Mouse (Mus musculus) limb, embryonic 15.5 days (tissue): ENCODE results near the gene Rnf183. TPM values are rescaled to one million over a fixed set of nuclear protein-coding genes. Genes with fewer than 3 reads are reported as not detected.

Experiments used
- ATAC-seq: fragments of 200-750 bp; cut with Nextera tagmentation; 2 replicates; pipeline ENCODE4 v1.8.0; 2017; ENCODE audit warnings: low read depth, moderate TSS enrichment; ENCODE audit not compliant: insufficient number of reproducible peaks, low FRiP score, low TSS enrichment
- H3K27ac ChIP-seq: fragments of 300-500 bp; sonication (generic); 2 replicates; pipeline ENCODE4 v1.5.1; 2015; ENCODE audit warnings: moderate library complexity, mild to moderate bottlenecking, inconsistent platforms
- H3K27me3 ChIP-seq: fragments of 300-500 bp; sonication (generic); 2 replicates; pipeline ENCODE4 v1.6.1; 2015; ENCODE audit warnings: inconsistent platforms
- H3K36me3 ChIP-seq: fragments of 300-500 bp; sonication (generic); 2 replicates; pipeline ENCODE4 v1.6.1; 2015; ENCODE audit warnings: inconsistent platforms
- H3K4me1 ChIP-seq: fragments of 300-500 bp; sonication (generic); 2 replicates; pipeline ENCODE4 v1.6.1; 2015; ENCODE audit warnings: inconsistent platforms
- H3K4me2 ChIP-seq: fragments of 300-500 bp; sonication (generic); 2 replicates; pipeline ENCODE4 v1.6.1; 2015; ENCODE audit warnings: mild to moderate bottlenecking, inconsistent platforms
- H3K4me3 ChIP-seq: fragments of 300-500 bp; sonication (generic); 2 replicates; pipeline ENCODE4 v1.5.1; 2015; ENCODE audit warnings: mild to moderate bottlenecking, inconsistent platforms
- H3K9ac ChIP-seq: fragments of 300-500 bp; sonication (generic); 2 replicates; pipeline ENCODE4 v1.6.1; 2015; ENCODE audit warnings: inconsistent platforms
- H3K9me3 ChIP-seq: fragments of 300-500 bp; sonication (generic); 2 replicates; pipeline ENCODE4 v1.6.1; 2016; ENCODE audit warnings: inconsistent platforms
- WGBS: fragments of 180-500 bp; shearing (Covaris S2); methylation state at CpG from one replicate; pipeline ENCODE4 v1.1.7; 2015; 5-methylcytosine and 5-hydroxymethylcytosine counted together
- polyA plus RNA-seq: library from polyadenylated mRNA; unstranded; fragments of >200 nt; fragmentation: Nextera tagmentation; extraction: Ambion mirVana; gene quantifications from 2 replicates; pipeline ENCODE4 v1.2.1, GENCODE M21; 2015

The Rnf183 gene
- polyA plus RNA-seq, 1 experiment from 2014 or later = not detected

DNA sequence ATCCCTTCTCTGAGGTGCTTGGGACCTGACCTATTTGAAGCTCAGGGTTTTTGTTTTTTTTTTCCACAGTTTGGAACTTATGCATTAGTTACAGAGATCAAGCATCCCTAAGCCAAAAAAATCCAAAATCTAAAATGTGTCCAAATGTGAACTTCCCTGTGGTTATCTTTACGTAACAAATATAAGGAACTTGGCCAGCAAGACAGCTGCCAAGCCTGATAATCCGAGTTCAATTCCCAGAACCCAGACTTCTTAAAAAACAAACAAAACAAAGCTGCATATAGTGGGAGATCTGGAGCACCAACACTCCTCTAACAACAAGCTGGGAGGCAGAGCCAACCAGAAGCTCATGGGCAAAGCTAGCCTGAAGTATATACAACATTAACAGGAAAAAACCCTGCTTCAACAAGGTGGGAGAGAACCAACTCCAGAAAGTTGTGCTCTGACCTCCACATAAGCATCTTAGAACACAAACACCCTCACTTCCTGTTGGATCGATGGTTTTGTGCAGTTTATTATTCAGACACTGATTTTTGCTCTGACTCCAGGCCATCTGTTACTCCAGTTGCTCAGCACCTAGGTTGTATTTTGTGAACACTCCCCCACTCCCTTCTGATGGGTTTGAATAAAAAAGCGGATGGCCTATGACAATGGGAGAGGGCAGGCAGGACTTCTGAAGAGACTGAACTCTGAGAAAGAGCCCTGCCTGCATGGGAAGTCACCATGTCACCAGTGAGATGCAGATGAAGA is 37.3 kb downstream of the Rnf183 start:
- no peak overlapping the region for H3K4me3 ChIP-seq
- peaks cover 80% of the 10 kb centered on the region for H3K36me3 ChIP-seq
- no peaks in the 10 kb centered on the region for H3K9me3 ChIP-seq
- no peak overlapping the region for H3K9ac ChIP-seq
- ATAC-seq = no peak
- H3K4me1 ChIP-seq = no peaks in the 10 kb centered on the region
- H3K27me3 ChIP-seq = no peaks in the 10 kb centered on the region
- 84% methylated on average over 4 of the region's 4 CpGs for WGBS
- no peak overlapping the region for H3K27ac ChIP-seq
- no peak overlapping the region for H3K4me2 ChIP-seq

DNA sequence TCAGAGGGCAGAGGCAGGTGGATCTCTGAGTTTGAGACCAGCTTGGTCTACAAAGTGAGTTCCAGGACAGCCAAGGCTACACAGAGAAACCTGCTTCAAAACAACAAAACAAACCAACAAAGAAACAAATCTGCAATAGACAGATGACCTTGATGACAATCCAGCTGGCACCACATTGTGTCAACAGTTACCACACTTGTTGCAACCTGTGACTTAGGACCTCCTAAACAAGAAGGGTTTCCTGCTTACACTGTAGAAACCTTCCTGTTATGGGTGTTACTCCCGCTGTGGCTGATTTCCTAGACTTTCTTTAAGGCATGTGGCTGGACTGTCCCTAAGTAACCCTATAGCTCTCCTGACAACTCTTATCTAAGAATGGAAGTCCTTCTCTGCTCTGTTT is 39.2 kb downstream of the Rnf183 start:
- H3K27me3 ChIP-seq = no peaks in the 10 kb centered on the region
- 87% methylated on average over 1 of the region's 1 CpGs for WGBS

DNA sequence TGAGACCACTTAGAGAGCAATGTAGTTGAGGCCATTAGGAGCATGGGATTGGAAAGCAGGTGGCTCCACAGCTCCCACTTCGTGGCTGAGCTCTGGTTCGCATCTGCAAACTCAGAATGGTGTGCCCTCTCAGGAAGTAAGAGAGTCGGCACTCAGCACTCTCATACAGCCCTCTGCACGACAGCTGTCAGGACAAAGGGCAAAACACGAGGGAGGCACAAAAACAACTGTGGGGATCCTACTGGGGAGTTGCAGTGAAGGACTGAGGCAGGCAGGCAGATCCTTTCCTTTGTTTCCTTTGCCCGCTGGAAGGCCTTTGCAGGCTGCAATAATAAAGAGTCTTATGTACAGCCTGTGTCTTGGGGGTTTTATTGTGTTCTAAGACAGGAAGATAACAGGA is 41.6 kb downstream of the Rnf183 start:
- Histone ChIP-seq H3K27me3 (no peaks in the 10 kb centered on the region), H3K36me3 (peaks cover 77% of the 10 kb centered on the region), H3K9ac (no peak overlapping the region), H3K4me3 (no peak overlapping the region), H3K9me3 (no peaks in the 10 kb centered on the region), H3K27ac (no peak overlapping the region), H3K4me1 (no peaks in the 10 kb centered on the region), H3K4me2 (no peak overlapping the region)
- 61% methylated on average over 6 of the region's 6 CpGs for WGBS
- no peak for ATAC-seq

More for the DNA sequence above, 39.2 kb downstream of the Rnf183 start:
- Histone ChIP-seq H3K4me2 (no peak overlapping the region), H3K4me1 (no peaks in the 10 kb centered on the region), H3K27ac (no peak overlapping the region), H3K4me3 (no peak overlapping the region), H3K9me3 (no peaks in the 10 kb centered on the region), H3K36me3 (peaks cover 80% of the 10 kb centered on the region), H3K9ac (no peak overlapping the region)
- no peak for ATAC-seq

DNA sequence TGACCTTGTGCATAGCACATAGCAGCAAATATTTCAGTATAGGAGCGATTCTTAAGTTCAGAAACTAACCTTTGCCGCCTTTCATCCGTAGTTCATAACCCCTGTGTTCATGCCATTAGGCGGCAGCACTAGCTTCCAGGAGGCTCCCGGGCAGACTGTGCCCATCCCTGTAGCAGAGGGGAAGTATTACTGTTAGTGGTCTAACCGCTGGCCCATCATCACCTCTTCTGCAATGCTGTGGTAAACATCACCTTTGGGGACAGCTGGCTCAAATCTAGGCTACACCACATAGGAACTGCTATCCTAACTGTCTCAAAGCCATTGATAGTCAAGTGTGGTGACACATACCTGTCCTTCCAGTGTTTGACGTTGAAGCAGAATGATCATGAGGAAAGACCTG is 43.2 kb downstream of the Rnf183 start:
- Histone ChIP-seq H3K27ac (no peak overlapping the region), H3K4me3 (no peak overlapping the region), H3K4me1 (no peaks in the 10 kb centered on the region), H3K9ac (no peak overlapping the region), H3K27me3 (no peaks in the 10 kb centered on the region), H3K4me2 (no peak overlapping the region), H3K36me3 (peaks cover 75% of the 10 kb centered on the region), H3K9me3 (no peaks in the 10 kb centered on the region)
- WGBS = 84% methylated on average over 7 of the region's 7 CpGs
- no peak for ATAC-seq

DNA sequence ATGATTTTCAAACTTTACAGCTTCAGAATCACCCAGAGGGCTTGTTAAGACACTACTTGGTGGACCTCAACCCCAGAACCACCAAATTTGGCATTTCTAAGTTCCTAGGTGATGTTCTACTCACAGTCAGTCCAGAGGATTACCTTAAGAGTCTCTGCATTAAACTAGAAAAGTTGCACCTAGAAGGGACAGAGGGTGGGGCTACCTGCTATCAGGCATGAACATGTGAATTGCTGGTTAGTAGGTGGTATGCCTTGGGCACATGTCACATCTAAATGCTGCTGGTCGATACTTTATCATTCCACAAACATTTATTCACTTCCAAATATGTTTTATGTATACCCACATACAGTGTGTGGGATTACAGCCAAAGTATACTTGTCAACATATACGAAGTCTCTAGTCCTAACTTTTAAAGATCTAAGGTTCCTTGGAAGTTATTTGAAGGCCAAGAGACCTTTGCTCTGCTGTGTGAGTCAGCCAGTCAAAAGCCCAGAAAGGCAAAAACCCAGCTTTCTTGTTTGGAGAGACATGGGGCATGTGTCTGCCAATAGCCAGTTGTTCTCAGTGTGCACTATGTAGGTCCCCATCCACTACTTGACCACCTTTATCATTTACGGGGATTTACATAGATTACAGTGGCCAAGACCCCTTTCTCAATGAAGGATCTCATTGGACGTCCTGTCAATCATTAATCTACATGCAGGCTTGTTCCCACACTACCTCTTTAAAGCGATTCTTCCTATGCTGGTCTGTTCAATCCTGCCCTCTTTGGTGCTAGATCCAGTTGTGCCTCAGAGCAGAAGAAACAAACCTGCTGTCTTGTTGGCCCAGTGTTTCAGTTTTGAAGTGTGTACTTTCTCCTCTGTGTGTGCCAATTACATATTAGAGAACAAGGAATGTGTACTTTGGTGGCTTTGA is 45.2 kb downstream of the Rnf183 start:
- no peaks in the 10 kb centered on the region for H3K4me1 ChIP-seq
- no peaks in the 10 kb centered on the region for H3K9me3 ChIP-seq
- no peak overlapping the region for H3K9ac ChIP-seq
- no peaks in the 10 kb centered on the region for H3K27me3 ChIP-seq
- no peak overlapping the region for H3K27ac ChIP-seq
- H3K36me3 ChIP-seq = peaks cover 62% of the 10 kb centered on the region
- no peak for ATAC-seq
- WGBS = 84% methylated on average over 5 of the region's 5 CpGs
- no peak overlapping the region for H3K4me2 ChIP-seq
- no peak overlapping the region for H3K4me3 ChIP-seq

DNA sequence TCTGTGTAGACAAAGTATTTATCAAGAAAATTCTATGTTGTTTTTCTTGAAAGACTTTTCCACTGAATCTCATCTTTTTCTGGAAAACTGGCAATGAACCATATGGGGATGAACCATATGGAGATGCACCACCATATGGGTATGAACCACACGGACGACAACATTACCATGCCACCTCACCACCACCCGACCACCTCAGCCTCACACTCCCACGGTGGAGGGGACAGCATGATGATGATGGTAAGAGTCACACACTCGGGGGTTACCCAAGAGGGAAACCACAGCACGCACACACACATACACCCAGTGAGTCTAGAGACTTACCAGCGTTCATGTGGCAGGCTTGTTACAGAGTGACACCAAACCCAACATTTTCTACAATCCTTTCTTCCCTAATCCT is 49.6 kb downstream of the Rnf183 start:
- WGBS = 91% methylated on average over 7 of the region's 7 CpGs
- ATAC-seq = no peak

DNA sequence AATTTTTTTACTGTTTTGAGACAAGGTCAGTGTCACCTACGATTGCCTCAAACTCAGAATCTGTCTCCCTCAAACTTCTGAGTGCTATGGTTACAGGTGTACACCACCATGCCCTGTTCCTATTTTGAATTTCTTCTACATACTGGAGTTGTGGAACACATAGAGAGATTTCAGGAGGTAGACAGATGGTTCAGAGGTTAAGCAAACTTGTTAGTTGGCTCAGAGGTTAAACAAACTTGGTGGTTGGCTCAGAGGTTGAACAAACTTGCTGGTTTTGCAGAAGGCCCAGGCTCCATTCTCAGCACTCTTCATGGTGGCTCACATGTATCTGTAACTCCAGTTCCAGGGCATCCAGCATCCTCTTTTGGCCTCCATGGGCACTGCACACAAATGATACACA is 50.9 kb downstream of the Rnf183 start:
- Histone ChIP-seq H3K4me1 (no peaks in the 10 kb centered on the region), H3K4me3 (no peak overlapping the region), H3K27ac (no peak overlapping the region), H3K27me3 (no peaks in the 10 kb centered on the region), H3K4me2 (no peak overlapping the region), H3K36me3 (peaks cover 26% of the 10 kb centered on the region), H3K9ac (no peak overlapping the region), H3K9me3 (no peaks in the 10 kb centered on the region)
- WGBS = 87% methylated on average over 1 of the region's 1 CpGs
- ATAC-seq = no peak

More for the DNA sequence above, 49.6 kb downstream of the Rnf183 start:
- no peak overlapping the region for H3K27ac ChIP-seq
- no peak overlapping the region for H3K4me3 ChIP-seq
- H3K36me3 ChIP-seq = peaks cover 37% of the 10 kb centered on the region
- H3K27me3 ChIP-seq = no peaks in the 10 kb centered on the region
- no peak overlapping the region for H3K9ac ChIP-seq
- H3K4me2 ChIP-seq = no peak overlapping the region
- no peaks in the 10 kb centered on the region for H3K4me1 ChIP-seq
- H3K9me3 ChIP-seq = no peaks in the 10 kb centered on the region

DNA sequence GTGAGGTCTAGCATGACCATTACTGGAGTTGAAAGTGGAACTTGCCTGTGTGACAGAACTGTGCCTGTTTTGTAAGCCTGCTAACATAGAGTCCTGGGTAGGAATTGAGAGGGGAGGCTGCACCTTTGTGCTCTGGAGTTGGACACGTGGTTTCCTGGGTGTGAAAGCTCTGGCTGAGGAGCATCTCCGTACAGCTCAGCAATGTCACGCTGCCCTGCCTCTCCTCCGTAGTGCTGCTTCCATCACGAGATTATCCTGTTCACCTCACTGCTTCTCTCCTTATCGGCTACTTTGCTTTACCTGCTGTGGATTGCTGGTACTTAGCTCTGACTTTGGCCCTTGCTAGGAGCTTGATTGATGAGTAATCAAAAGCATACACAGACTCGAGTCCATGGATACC is 51.3 kb downstream of the Rnf183 start:
- Histone ChIP-seq H3K36me3 (peaks cover 25% of the 10 kb centered on the region), H3K27me3 (no peaks in the 10 kb centered on the region), H3K4me2 (no peak overlapping the region), H3K4me3 (no peak overlapping the region), H3K4me1 (no peaks in the 10 kb centered on the region), H3K9me3 (no peaks in the 10 kb centered on the region), H3K9ac (no peak overlapping the region), H3K27ac (no peak overlapping the region)
- 82% methylated on average over 7 of the region's 7 CpGs for whole genome bisulfite sequencing
- no peak for ATAC-seq

DNA sequence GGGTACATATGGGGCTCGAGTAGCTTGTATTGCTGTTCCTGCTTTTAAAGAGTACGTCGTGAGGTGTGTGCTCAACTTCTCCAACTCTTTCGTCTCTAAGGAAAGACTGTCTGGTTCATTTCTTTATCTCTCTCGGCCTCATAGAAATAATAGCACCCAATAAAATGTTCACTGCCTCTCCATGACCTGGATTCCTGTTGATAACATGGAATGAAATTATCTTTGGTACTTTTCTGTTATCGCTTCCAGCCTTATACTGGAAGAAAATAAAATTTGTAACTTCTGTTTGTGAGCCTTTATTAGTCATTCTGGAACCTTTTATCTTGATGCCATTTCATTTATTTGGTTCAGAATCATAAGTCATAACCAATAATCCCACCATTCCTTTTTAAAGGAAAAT is 51.8 kb downstream of the Rnf183 start:
- Histone ChIP-seq H3K27me3 (no peaks in the 10 kb centered on the region), H3K4me3 (no peak overlapping the region), H3K27ac (no peak overlapping the region), H3K4me2 (no peak overlapping the region), H3K9me3 (no peaks in the 10 kb centered on the region), H3K9ac (no peak overlapping the region), H3K4me1 (no peaks in the 10 kb centered on the region), H3K36me3 (peaks cover 20% of the 10 kb centered on the region)
- no peak for ATAC-seq
- 86% methylated on average over 6 of the region's 6 CpGs for WGBS

DNA sequence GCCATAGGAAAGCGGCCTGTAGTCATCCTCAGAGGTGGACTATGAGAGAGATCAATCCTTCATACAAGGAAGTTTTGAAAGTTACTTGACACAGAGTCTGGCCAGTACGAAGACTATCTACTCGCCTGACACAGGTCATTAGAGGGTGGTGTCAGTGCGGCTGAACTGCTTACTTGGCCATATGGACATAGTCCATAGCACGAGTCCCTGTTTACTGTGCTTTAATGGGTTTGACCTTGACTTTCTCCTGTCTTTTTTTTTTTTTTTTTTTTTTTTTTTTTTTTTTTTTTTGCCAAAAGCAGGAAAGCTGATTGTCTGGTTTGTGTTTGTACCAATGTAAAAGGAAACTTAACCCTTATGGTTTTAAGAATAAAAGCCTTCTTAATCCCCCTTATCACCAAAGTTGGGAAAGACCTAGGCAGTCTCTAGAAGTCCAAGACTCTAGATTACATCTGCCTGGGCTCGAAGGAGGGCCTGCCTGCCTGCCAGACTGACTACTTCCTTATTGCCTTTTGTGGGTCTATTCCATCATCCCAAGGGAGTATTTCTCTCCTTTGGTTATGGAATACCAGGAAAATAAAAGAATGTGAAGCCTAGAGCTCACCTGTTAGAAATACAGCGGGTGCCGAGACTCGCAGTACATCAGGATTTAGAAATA is 55.2 kb downstream of the Rnf183 start:
- Histone ChIP-seq H3K4me3 (no peak overlapping the region), H3K9ac (no peak overlapping the region), H3K36me3 (peaks cover 4% of the 10 kb centered on the region; the same call in 1 of the 2 replicates), H3K4me1 (no peaks in the 10 kb centered on the region), H3K9me3 (no peaks in the 10 kb centered on the region), H3K4me2 (no peak overlapping the region), H3K27me3 (no peaks in the 10 kb centered on the region), H3K27ac (no peak overlapping the region)
- no peak for ATAC-seq
- WGBS = 81% methylated on average over 9 of the region's 9 CpGs
